Mouse (Mus musculus): ENCODE data around the gene Ahcyl1.

GRCm38 (mm10) chr3:107746026-107746425 lies 49.7 kb upstream of the Ahcyl1 start:
- TF ChIP-seq CTCF (IDR thresholded peaks at IDR 0.05; ENCODE audit: borderline replicate concordance, control insufficient read depth, extremely low read depth, insufficient read depth, low read length, poor library complexity): no peak
- no peak for TF ChIP-seq POLR2A (IDR thresholded peaks at IDR 0.05; ENCODE audit: control insufficient read depth, extremely low read depth, insufficient read depth, low read length, poor library complexity)
